Mouse (Mus musculus) forebrain, embryonic 11.5 days (tissue): ENCODE results near the gene Atg7. TPM values are rescaled to one million over a fixed set of nuclear protein-coding genes. Genes with fewer than 3 reads are reported as not detected.

Experiments
- ATAC-seq: fragments of 200-750 bp; cut with Nextera tagmentation; replicated peaks from 2 replicates; pipeline ENCODE4 v1.8.0; 2017; ENCODE audit warnings: moderate TSS enrichment; ENCODE audit not compliant: low FRiP score
- DNase-seq: peaks from one replicate; pipeline ENCODE4 v3.0.0-alpha.2; 2017; ENCODE audit warnings: low spot score
- H3K27ac ChIP-seq: fragments of 300-500 bp; sonication (generic); 2 replicates; pipeline ENCODE4 v1.5.1; 2014; ENCODE audit warnings: low read depth, low read length
- H3K27me3 ChIP-seq: fragments of 300-500 bp; sonication (generic); 2 replicates; pipeline ENCODE4 v1.6.1; 2014; ENCODE audit warnings: mild to moderate bottlenecking, low read length, mixed read lengths; ENCODE audit not compliant: control insufficient read depth, insufficient read depth
- H3K36me3 ChIP-seq: fragments of 300-500 bp; sonication (generic); 2 replicates; pipeline ENCODE4 v1.6.1; 2014; ENCODE audit warnings: mild to moderate bottlenecking, low read length, moderate library complexity, mixed read lengths; ENCODE audit not compliant: control insufficient read depth, insufficient read depth
- H3K4me1 ChIP-seq: fragments of 300-500 bp; sonication (generic); replicated peaks from 2 replicates; pipeline ENCODE4 v1.6.1; 2014; ENCODE audit warnings: low read length, mixed read lengths; ENCODE audit not compliant: control insufficient read depth, insufficient read depth
- H3K4me2 ChIP-seq: fragments of 300-500 bp; sonication (generic); 2 replicates; pipeline ENCODE4 v1.6.1; 2014; ENCODE audit warnings: low read depth, mild to moderate bottlenecking, low read length, moderate library complexity, mixed read lengths; ENCODE audit not compliant: severe bottlenecking
- H3K4me3 ChIP-seq: fragments of 300-500 bp; sonication (generic); 2 replicates; pipeline ENCODE4 v1.5.1; 2014; ENCODE audit warnings: low read depth, low read length
- H3K9ac ChIP-seq: fragments of 300-500 bp; sonication (generic); 2 replicates; pipeline ENCODE4 v1.6.1; 2014; ENCODE audit warnings: low read length
- H3K9me3 ChIP-seq: fragments of 300-500 bp; sonication (generic); 2 replicates; pipeline ENCODE4 v1.6.1; 2016; ENCODE audit warnings: low read length, mixed read lengths; ENCODE audit not compliant: control insufficient read depth
- WGBS: fragments of 180-500 bp; shearing (Covaris S2); extraction: QIAGEN DNeasy Blood & Tissue Kit; methylation state at CpG from one replicate; pipeline ENCODE4 v1.1.7; 2014; 5-methylcytosine and 5-hydroxymethylcytosine counted together
- polyA plus RNA-seq: library from polyadenylated mRNA; unstranded; fragments of >200 nt; fragmentation: Nextera tagmentation; extraction: Ambion mirVana; gene quantifications from 2 replicates; pipeline ENCODE4 v1.2.1, GENCODE M21; 2014

Gene Atg7
- polyA plus RNA-seq, 1 experiment from 2014 or later = 20.3 TPM

DNA sequence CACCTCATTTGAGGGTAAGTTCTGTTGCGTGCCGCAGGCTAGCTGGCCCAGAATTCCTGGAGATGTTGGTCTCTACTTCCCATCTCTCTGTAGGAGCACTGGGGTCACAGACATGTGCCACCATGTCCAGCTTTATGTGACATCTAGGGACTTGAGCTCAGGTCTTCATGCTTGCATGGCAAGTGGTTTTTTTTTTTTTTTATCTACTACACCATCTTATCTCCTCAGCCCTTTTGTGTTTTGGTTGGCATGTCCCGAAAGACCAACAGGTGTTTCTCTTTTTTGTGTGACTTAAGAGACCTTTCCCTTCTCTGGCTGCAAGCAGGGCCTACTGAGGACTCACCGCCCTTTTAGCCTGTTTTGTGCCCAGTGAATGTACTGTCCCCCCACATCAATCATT lies 213.6 kb downstream of the Atg7 start:
- ATAC-seq = no peak
- Histone ChIP-seq H3K9ac (no peak overlapping the region), H3K4me3 (no peak overlapping the region), H3K4me2 (no peak overlapping the region), H3K27ac (no peak overlapping the region), H3K4me1 (peaks cover 11% of the 10 kb centered on the region), H3K27me3 (no peaks in the 10 kb centered on the region), H3K9me3 (no peaks in the 10 kb centered on the region), H3K36me3 (peaks cover 5% of the 10 kb centered on the region; the same call in 1 of the 2 replicates)
- WGBS = 92% methylated on average over 4 of the region's 4 CpGs
- DNase-seq = no peak

DNA sequence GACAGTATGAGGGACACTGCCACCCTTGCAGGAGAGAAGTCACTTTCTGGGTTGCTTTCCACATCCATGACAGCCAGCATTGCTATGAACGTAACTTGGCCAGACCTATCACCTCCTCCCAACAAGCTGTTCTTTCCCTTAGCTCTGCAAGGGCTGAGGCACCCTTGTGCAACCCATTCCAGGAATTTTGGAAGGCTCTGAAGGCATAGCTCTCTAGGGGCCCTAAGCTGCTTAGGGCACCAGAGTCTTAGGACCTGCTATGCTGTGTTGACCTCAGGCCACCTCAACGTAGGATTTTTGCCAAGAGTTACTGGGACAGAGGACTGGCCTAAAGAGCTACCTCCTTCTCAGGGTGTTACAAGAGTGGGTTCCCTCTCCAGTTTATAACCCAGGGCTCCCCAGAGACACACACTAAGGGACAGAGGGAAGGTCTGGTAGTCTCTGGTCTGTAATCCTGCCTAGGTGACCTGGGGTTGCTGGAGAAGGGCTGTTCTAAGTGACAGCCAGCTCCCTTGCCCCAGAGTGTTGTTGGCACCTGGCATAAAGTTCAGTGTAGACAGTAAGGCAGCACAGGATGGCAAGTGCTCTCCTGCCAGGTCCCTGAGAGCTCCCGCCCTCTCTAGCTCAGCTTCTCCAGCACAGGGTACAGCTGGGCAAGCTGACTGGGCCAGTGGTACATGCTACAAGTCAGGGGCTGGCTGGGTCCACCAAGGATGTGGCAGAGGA lies 215.3 kb downstream of the Atg7 start:
- no peak overlapping the region for H3K27ac ChIP-seq
- H3K36me3 ChIP-seq = peaks cover 14% of the 10 kb centered on the region
- no peak for DNase-seq
- whole genome bisulfite sequencing = 83% methylated on average over 3 of the region's 3 CpGs
- ATAC-seq = no peak
- no peak overlapping the region for H3K4me2 ChIP-seq
- no peaks in the 10 kb centered on the region for H3K9me3 ChIP-seq
- no peak overlapping the region for H3K4me3 ChIP-seq
- peaks cover 3% of the 10 kb centered on the region for H3K4me1 ChIP-seq
- H3K27me3 ChIP-seq = no peaks in the 10 kb centered on the region
- no peak overlapping the region for H3K9ac ChIP-seq

DNA sequence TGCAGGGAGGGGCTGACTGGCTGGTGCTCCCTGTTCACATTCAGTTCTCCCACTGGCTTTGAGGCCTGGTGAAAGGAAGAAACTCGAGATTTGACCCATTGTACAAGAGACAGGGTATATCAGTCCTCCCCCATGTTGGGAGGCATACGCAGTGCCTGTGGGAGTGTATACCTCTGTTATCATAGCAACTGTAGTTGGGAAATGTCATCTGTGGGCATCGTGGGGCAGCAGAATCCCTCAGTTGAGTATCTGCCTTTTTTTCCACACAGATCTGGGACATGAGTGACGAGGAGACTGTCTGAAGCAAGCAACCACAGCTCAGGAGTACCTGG lies 215.8 kb downstream of the Atg7 start:
- no peaks in the 10 kb centered on the region for H3K27me3 ChIP-seq
- H3K9me3 ChIP-seq = no peaks in the 10 kb centered on the region
- H3K4me1 ChIP-seq = peaks cover 3% of the 10 kb centered on the region
- H3K27ac ChIP-seq = no peak overlapping the region
- ATAC-seq (no peak), DNase-seq (no peak)
- peaks cover 15% of the 10 kb centered on the region for H3K36me3 ChIP-seq
- no peak overlapping the region for H3K4me2 ChIP-seq
- 79% methylated on average over 4 of the region's 4 CpGs for WGBS
- no peak overlapping the region for H3K9ac ChIP-seq
- H3K4me3 ChIP-seq = no peak overlapping the region

DNA sequence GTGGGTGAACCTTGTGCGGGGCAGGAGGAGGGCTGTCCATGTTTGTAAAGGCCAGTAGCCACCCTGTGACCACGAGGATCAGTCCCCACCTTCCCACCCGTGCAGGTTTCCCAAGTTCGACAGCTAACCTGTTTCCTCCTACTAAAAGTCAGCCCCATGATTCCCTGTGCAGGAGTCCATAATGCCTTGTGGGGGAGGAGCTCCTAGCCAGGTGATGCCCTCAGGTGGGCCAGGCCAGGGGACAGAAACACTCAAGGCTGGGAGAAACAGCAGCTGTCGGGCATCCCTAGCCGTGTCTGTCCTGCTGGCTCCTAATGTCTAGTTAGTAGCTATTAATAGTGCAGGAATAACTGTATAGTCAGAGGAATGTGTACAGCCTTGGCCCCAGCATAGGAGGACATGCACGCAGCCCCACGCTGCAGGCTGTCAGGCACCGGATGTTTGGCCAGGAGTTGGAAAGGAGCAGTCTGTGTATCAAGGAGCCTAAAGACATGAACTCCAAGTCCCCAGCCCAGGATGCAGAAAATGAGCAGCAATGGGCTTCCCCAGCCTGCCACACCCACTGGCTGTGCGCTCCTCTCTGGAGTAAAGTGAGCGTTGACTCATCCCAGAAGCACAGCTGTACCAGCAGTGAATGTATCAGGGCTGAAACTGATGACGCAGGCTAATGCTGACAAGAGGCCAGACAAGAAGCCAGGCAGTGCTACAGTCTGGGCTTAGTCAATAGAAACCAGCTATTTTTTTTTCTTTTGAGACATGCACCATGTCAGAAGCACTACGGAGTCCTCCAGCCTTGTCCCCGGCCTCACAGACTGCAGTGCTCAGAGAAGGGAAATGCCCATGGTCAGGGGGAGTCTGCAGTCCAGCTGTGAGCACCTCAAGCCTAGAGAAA lies 218.0 kb downstream of the Atg7 start:
- Histone ChIP-seq H3K36me3 (peaks cover 16% of the 10 kb centered on the region), H3K4me1 (no peaks in the 10 kb centered on the region), H3K9me3 (no peaks in the 10 kb centered on the region), H3K27me3 (no peaks in the 10 kb centered on the region), H3K4me2 (no peak overlapping the region), H3K27ac (no peak overlapping the region), H3K9ac (no peak overlapping the region), H3K4me3 (no peak overlapping the region)
- ATAC-seq = no peak
- DNase-seq = no peak
- 91% methylated on average over 14 of the region's 14 CpGs for WGBS

DNA sequence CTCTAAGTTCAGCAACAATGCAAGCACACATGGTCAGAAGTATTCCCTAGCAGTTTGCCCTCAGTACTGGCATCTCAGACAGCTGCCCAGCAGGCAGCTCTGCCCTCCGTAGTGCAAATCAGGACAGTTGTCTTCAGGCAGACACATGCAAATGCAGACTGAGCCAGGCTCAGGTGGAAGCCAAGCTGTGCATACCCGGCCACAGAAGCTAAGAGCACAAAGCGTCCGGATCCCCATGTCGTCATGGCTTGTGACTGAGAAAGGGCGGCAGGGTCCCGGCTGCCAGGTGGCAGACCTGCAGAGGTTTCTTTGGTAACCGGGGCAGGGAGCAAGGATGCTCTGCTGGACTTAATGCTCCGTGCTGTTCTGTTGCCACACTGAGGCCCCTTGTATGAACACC lies 218.7 kb downstream of the Atg7 start:
- 81% methylated on average over 9 of the region's 9 CpGs for WGBS
- Histone ChIP-seq H3K36me3 (peaks cover 16% of the 10 kb centered on the region), H3K4me2 (no peak overlapping the region), H3K27ac (no peak overlapping the region), H3K27me3 (no peaks in the 10 kb centered on the region), H3K9ac (no peak overlapping the region), H3K4me3 (no peak overlapping the region), H3K4me1 (no peaks in the 10 kb centered on the region), H3K9me3 (no peaks in the 10 kb centered on the region)
- DNase-seq = no peak
- ATAC-seq = no peak

DNA sequence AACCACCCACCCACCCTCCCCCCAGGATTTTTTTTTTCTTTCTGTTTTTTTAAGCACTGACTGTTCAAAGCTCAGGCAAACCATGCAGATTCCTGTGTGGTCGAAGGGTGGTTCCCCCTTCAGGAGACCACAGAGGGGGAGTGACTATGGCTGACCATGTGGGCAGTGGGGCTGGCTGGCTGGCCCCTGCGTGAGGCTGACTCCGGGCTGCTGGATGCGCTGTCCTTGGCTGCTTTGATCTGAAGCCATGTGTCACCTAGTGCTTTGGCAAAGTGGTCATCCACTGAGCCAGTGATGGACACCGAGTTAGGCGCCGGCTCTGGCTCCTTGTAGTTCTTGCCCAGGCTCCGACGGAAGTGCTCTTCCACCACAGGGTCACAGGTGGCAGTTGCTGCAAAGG lies 219.1 kb downstream of the Atg7 start:
- 90% methylated on average over 9 of the region's 9 CpGs for WGBS
- Histone ChIP-seq H3K9me3 (no peaks in the 10 kb centered on the region), H3K36me3 (peaks cover 16% of the 10 kb centered on the region), H3K27ac (no peak overlapping the region), H3K9ac (no peak overlapping the region), H3K27me3 (no peaks in the 10 kb centered on the region), H3K4me2 (no peak overlapping the region), H3K4me3 (no peak overlapping the region), H3K4me1 (no peaks in the 10 kb centered on the region)
- DNase-seq (no peak), ATAC-seq (no peak)

DNA sequence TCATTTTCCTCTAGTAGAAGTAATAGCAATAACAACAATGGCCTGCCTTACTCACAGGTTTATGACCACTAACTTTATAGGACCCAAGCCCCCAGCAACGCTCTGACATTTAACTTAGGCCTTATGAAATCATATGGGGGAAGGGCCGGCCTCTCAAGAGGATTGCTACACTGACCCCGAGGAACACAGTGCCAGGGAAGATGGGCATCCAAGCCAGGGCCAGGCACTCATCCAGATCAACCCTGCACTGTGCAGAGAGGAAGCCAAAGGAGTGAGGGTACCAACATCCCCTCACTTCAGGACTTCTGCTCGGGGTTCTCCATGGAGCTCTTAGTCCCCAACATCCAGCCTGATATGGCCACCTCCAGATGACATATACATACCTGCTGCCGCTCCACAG lies 220.6 kb downstream of the Atg7 start:
- Histone ChIP-seq H3K4me1 (no peaks in the 10 kb centered on the region), H3K4me2 (no peak overlapping the region), H3K36me3 (peaks cover 16% of the 10 kb centered on the region), H3K9me3 (no peaks in the 10 kb centered on the region), H3K4me3 (no peak overlapping the region), H3K27me3 (no peaks in the 10 kb centered on the region), H3K27ac (no peak overlapping the region), H3K9ac (no peak overlapping the region)
- 95% methylated on average over 5 of the region's 5 CpGs for WGBS
- ATAC-seq = no peak
- DNase-seq = no peak

DNA sequence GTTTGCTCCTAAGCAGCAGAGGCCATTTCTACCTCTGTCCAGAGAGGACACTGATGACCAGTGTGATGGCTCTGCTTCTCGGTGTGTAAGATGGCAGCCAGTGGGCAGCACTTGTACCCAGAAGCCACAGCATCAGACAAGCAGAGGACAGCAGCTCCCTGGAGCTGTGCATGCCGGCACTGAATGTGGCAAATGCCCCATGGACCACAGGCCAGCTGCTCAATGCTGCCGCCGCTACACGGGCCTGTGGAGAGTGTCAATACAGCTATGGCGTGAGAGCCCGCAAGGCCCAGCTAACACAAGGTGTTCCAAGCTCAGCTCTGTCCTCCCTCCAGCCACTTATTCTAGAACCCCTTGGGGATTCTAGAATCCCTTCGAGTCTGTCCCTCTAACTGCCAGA lies 221.5 kb downstream of the Atg7 start:
- 91% methylated on average over 8 of the region's 8 CpGs for WGBS

More for the DNA sequence above, 221.5 kb downstream of the Atg7 start:
- Histone ChIP-seq H3K27me3 (no peaks in the 10 kb centered on the region), H3K4me2 (no peak overlapping the region), H3K36me3 (peaks cover 16% of the 10 kb centered on the region), H3K4me1 (no peaks in the 10 kb centered on the region), H3K9ac (no peak overlapping the region), H3K4me3 (no peak overlapping the region), H3K27ac (no peak overlapping the region), H3K9me3 (no peaks in the 10 kb centered on the region)
- DNase-seq (no peak), ATAC-seq (no peak)
